Mouse (Mus musculus) limb, embryonic 12.5 days (tissue): ENCODE measurements around the gene Lrmda. TPM values are rescaled to one million over a fixed set of nuclear protein-coding genes. Genes with fewer than 3 reads are reported as not detected.

Experiments
- ATAC-seq: fragments of 200-750 bp; cut with Nextera tagmentation; 2 replicates; pipeline ENCODE4 v1.8.0; 2017; ENCODE audit warnings: low read depth, moderate TSS enrichment; ENCODE audit not compliant: insufficient number of reproducible peaks, insufficient read depth, low FRiP score, low TSS enrichment
- H3K27ac ChIP-seq: fragments of 300-500 bp; sonication (generic); 2 replicates; pipeline ENCODE4 v1.5.1; 2016; ENCODE audit warnings: mild to moderate bottlenecking, moderate library complexity
- H3K27me3 ChIP-seq: fragments of 300-500 bp; sonication (generic); 2 replicates; pipeline ENCODE4 v1.6.1; 2016; ENCODE audit warnings: mild to moderate bottlenecking, moderate library complexity
- H3K36me3 ChIP-seq: fragments of 300-500 bp; sonication (generic); 2 replicates; pipeline ENCODE4 v1.6.1; 2016; ENCODE audit warnings: mild to moderate bottlenecking, moderate library complexity
- H3K4me1 ChIP-seq: fragments of 300-500 bp; sonication (generic); replicated peaks from 2 replicates; pipeline ENCODE4 v1.6.1; 2016
- H3K4me2 ChIP-seq: fragments of 300-500 bp; sonication (generic); 2 replicates; pipeline ENCODE4 v1.6.1; 2016; ENCODE audit warnings: mild to moderate bottlenecking, moderate library complexity
- H3K4me3 ChIP-seq: fragments of 300-500 bp; sonication (generic); replicated peaks from 2 replicates; pipeline ENCODE4 v1.5.1; 2016; ENCODE audit warnings: mild to moderate bottlenecking
- H3K9ac ChIP-seq: fragments of 300-500 bp; sonication (generic); replicated peaks from 2 replicates; pipeline ENCODE4 v1.6.1; 2016; ENCODE audit warnings: mild to moderate bottlenecking, moderate library complexity
- H3K9me3 ChIP-seq: fragments of 300-500 bp; sonication (generic); 2 replicates; pipeline ENCODE4 v1.6.1; 2016; ENCODE audit warnings: mild to moderate bottlenecking, moderate library complexity
- WGBS: fragments of 180-500 bp; shearing (Covaris S2); methylation state at CpG from one replicate; pipeline ENCODE4 v1.1.7; 2016; 5-methylcytosine and 5-hydroxymethylcytosine counted together
- polyA plus RNA-seq: library from polyadenylated mRNA; unstranded; fragments of >200 nt; fragmentation: Nextera tagmentation; extraction: Ambion mirVana; gene quantifications from 2 replicates; pipeline ENCODE4 v1.2.1, GENCODE M21; 2016

Lrmda gene
- polyA plus RNA-seq, 1 experiment from 2014 or later: 0.41 TPM

DNA sequence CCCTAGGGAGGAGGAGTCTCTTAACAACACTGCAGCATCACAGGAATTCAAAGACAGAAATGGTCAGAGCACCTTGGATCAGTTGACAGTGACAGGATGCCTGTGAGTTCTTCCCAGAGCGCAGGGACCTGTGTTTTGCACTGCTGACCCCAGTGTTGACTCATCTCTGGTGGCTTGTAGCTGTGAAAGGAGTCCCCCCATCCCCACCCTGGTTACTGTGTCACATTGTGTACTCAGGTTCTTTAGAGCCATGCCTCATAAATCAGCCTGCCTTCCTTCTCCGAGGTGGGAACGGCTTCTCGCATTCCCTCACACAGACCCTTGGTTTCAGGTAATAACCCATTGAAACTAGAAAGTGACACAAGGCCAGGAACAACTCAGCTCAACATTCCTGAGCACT lies 86.3 kb downstream of the Lrmda start:
- 38% methylated on average over 4 of the region's 4 CpGs for WGBS
- Histone ChIP-seq H3K4me1 (peaks cover 6% of the 10 kb centered on the region; the same call in 1 of the 2 replicates), H3K9ac (no peak overlapping the region), H3K36me3 (no peaks in the 10 kb centered on the region), H3K4me3 (no peak overlapping the region), H3K27ac (no peak overlapping the region), H3K27me3 (peaks cover 28% of the 10 kb centered on the region), H3K4me2 (no peak overlapping the region), H3K9me3 (no peaks in the 10 kb centered on the region)
- no peak for ATAC-seq

- Histone ChIP-seq H3K4me3 (no peak overlapping the region), H3K9ac (no peak overlapping the region), H3K27me3 (peaks cover 28% of the 10 kb centered on the region), H3K36me3 (no peaks in the 10 kb centered on the region), H3K27ac (no peak overlapping the region), H3K4me2 (no peak overlapping the region), H3K9me3 (no peaks in the 10 kb centered on the region), H3K4me1 (peaks cover 8% of the 10 kb centered on the region; the same call in 1 of the 2 replicates)
- ATAC-seq: no peak
- WGBS: 75% methylated on average over 3 of the region's 3 CpGs
These were observed 87.3 kb downstream of the Lrmda start for GRCm38 (mm10) chr14:22106777-22107176.

DNA sequence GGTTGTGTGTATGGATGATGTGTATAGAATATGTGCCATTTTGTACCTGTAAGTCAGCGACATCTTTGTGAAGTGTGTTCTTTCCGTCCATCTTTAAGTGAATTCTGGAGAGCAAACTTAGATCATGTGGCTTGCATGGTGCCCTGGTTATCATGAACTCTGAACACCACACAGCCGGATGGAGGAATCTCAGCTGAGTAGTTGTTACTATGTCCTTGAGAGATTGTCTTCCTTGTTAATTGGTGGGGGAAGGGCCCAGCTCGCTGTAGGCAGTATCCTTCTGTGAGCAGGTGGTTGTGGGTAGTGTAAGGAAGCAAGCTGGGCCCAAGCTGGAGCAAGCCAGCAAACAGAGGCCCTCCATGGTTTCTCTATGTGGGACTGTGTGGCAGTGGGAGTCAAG lies 89.9 kb downstream of the Lrmda start:
- no peak overlapping the region for H3K27ac ChIP-seq
- H3K4me3 ChIP-seq: no peak overlapping the region
- peaks cover 35% of the 10 kb centered on the region for H3K27me3 ChIP-seq
- H3K4me2 ChIP-seq: no peak overlapping the region
- ATAC-seq: no peak
- H3K4me1 ChIP-seq: peaks cover 19% of the 10 kb centered on the region
- no peaks in the 10 kb centered on the region for H3K36me3 ChIP-seq
- 74% methylated on average over 4 of the region's 4 CpGs for WGBS
- no peak overlapping the region for H3K9ac ChIP-seq
- H3K9me3 ChIP-seq: no peaks in the 10 kb centered on the region

- Histone ChIP-seq H3K27ac (no peak overlapping the region), H3K9me3 (no peaks in the 10 kb centered on the region), H3K9ac (no peak overlapping the region), H3K27me3 (peaks cover 19% of the 10 kb centered on the region), H3K4me2 (no peak overlapping the region), H3K4me1 (peaks cover 43% of the 10 kb centered on the region), H3K36me3 (no peaks in the 10 kb centered on the region), H3K4me3 (no peak overlapping the region)
- WGBS: 17% methylated on average over 8 of the region's 8 CpGs
- ATAC-seq: no peak
These were observed 94.2 kb downstream of the Lrmda start for GRCm38 (mm10) chr14:22113463-22114361.

GRCm38 (mm10) chr14:22114651-22115351 lies 95.3 kb downstream of the Lrmda start:
- no peak overlapping the region for H3K9ac ChIP-seq
- 9% methylated on average over 18 of the region's 18 CpGs for WGBS
- H3K36me3 ChIP-seq: no peaks in the 10 kb centered on the region
- H3K4me1 ChIP-seq: peaks cover 49% of the 10 kb centered on the region
- 0 out of 2 replicates have a peak overlapping the region, but pooled peaks have one; percentile 18 for H3K27ac ChIP-seq
- H3K4me2 ChIP-seq: peak overlapping the region; percentile 37
- peak; percentile 68 for ATAC-seq
- H3K27me3 ChIP-seq: peaks cover 14% of the 10 kb centered on the region
- no peaks in the 10 kb centered on the region for H3K9me3 ChIP-seq
- no peak overlapping the region for H3K4me3 ChIP-seq

- Histone ChIP-seq H3K27me3 (peaks cover 4% of the 10 kb centered on the region; the same call in 1 of the 2 replicates), H3K4me1 (peaks cover 47% of the 10 kb centered on the region), H3K4me3 (no peak overlapping the region), H3K36me3 (no peaks in the 10 kb centered on the region), H3K9me3 (no peaks in the 10 kb centered on the region), H3K27ac (peak overlapping the region; percentile 8; the same call in 1 of the 2 replicates), H3K4me2 (no peak overlapping the region), H3K9ac (no peak overlapping the region)
- ATAC-seq: no peak
- WGBS: 30% methylated on average over 6 of the region's 6 CpGs
These were observed 98.6 kb downstream of the Lrmda start for GRCm38 (mm10) chr14:22118096-22118495.

GRCm38 (mm10) chr14:22118512-22118911 lies 99.0 kb downstream of the Lrmda start:
- ATAC-seq: no peak
- Histone ChIP-seq H3K36me3 (no peaks in the 10 kb centered on the region), H3K9me3 (no peaks in the 10 kb centered on the region), H3K4me1 (peaks cover 45% of the 10 kb centered on the region), H3K4me2 (no peak overlapping the region), H3K27me3 (peaks cover 4% of the 10 kb centered on the region), H3K4me3 (no peak overlapping the region), H3K9ac (no peak overlapping the region), H3K27ac (no peak overlapping the region; the same call in 1 of the 2 replicates)
- 11% methylated on average over 4 of the region's 4 CpGs for WGBS

DNA sequence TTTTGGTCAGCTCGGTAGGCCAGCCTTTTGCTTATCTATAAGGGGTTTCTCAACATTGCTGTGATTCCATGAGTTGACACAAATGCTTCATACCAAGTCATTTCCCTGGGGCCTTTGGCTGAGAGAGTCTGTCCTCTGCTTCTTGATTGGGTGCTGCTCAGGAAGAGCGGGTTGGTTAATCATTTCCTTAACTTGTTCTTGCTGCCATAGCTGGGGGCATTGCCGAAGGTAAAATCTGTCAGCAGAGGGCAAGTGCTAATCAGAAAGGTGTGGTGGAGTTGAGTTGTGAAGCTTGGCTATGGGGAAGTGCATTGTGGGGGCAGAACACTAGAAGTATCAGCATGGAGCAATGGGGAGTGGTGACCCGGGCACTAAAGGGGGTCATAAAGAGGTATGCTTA lies 106.8 kb downstream of the Lrmda start:
- peaks cover 5% of the 10 kb centered on the region; the same call in 1 of the 2 replicates for H3K4me1 ChIP-seq
- H3K36me3 ChIP-seq: no peaks in the 10 kb centered on the region
- H3K9ac ChIP-seq: no peak overlapping the region
- ATAC-seq: no peak
- WGBS: 39% methylated on average over 4 of the region's 4 CpGs
- H3K4me3 ChIP-seq: no peak overlapping the region
- H3K4me2 ChIP-seq: no peak overlapping the region
- peaks cover 6% of the 10 kb centered on the region for H3K27me3 ChIP-seq
- H3K9me3 ChIP-seq: no peaks in the 10 kb centered on the region
- no peak overlapping the region for H3K27ac ChIP-seq

DNA sequence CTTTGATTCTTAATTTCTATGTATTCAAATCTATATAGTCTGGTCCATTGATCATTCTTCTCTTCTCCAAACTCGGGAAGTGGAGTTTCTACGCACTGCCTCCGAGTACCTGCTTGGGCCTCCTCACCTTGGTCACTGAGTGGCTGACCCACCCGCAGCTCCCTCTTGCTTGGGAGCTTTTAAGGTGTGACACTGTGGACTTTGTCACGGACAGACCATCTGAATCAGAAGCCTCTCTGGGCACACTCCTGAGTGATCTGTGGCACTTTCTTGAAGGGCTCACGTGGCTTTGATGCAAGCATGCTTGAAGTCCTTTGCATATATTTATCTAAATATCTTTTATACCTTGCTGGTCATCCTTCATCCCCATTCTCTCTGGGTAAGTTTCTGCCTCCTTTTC lies 107.3 kb downstream of the Lrmda start:
- no peaks in the 10 kb centered on the region for H3K9me3 ChIP-seq
- no peaks in the 10 kb centered on the region for H3K36me3 ChIP-seq
- H3K4me1 ChIP-seq: peaks cover 5% of the 10 kb centered on the region; the same call in 1 of the 2 replicates
- no peak overlapping the region for H3K4me3 ChIP-seq
- H3K27ac ChIP-seq: no peak overlapping the region
- no peak overlapping the region for H3K9ac ChIP-seq
- no peak overlapping the region for H3K4me2 ChIP-seq
- H3K27me3 ChIP-seq: peaks cover 6% of the 10 kb centered on the region
- no peak for ATAC-seq
- WGBS: 91% methylated on average over 6 of the region's 6 CpGs

- no peak overlapping the region for H3K9ac ChIP-seq
- peaks cover 5% of the 10 kb centered on the region; the same call in 1 of the 2 replicates for H3K4me1 ChIP-seq
- no peaks in the 10 kb centered on the region for H3K36me3 ChIP-seq
- H3K4me2 ChIP-seq: no peak overlapping the region
- H3K27ac ChIP-seq: no peak overlapping the region
- H3K27me3 ChIP-seq: peaks cover 6% of the 10 kb centered on the region; the same call in 1 of the 2 replicates
- H3K9me3 ChIP-seq: peaks cover 3% of the 10 kb centered on the region; the same call in 1 of the 2 replicates
- H3K4me3 ChIP-seq: no peak overlapping the region
- ATAC-seq: no peak
- 59% methylated on average over 7 of the region's 7 CpGs for WGBS
These were observed 111.6 kb downstream of the Lrmda start for GRCm38 (mm10) chr14:22130950-22131585.

- Histone ChIP-seq H3K4me3 (no peak overlapping the region), H3K4me2 (no peak overlapping the region), H3K9ac (no peak overlapping the region), H3K4me1 (no peaks in the 10 kb centered on the region), H3K9me3 (peaks cover 3% of the 10 kb centered on the region; the same call in 1 of the 2 replicates), H3K27me3 (no peaks in the 10 kb centered on the region; the same call in 1 of the 2 replicates), H3K27ac (no peak overlapping the region), H3K36me3 (no peaks in the 10 kb centered on the region)
- no peak for ATAC-seq
- WGBS: 90% methylated on average over 1 of the region's 1 CpGs
These were observed 119.8 kb downstream of the Lrmda start for GRCm38 (mm10) chr14:22139281-22139680.
